Mouse (Mus musculus) lung, postnatal 0 days (tissue): ENCODE results near the gene Efcab12. TPM values are rescaled to one million over a fixed set of nuclear protein-coding genes. Genes with fewer than 3 reads are reported as not detected.

Source experiments
- ATAC-seq: fragments of 200-750 bp; cut with Nextera tagmentation; 2 replicates; pipeline ENCODE4 v1.8.0; 2017; ENCODE audit warnings: moderate library complexity
- DNase-seq: peaks from one replicate; pipeline ENCODE4 v3.0.0-alpha.2; 2016; ENCODE audit warnings: low spot score
- H3K27ac ChIP-seq: fragments of 300-500 bp; sonication (generic); 2 replicates; pipeline ENCODE4 v1.5.1; 2014; ENCODE audit warnings: antibody characterized with exemption, mild to moderate bottlenecking, low read length, mixed read lengths
- H3K27me3 ChIP-seq: fragments of 300-500 bp; sonication (generic); replicated peaks from 2 replicates; pipeline ENCODE4 v1.6.1; 2014; ENCODE audit warnings: low read length, mixed read lengths; ENCODE audit not compliant: insufficient read depth
- H3K36me3 ChIP-seq: fragments of 300-500 bp; sonication (generic); 2 replicates; pipeline ENCODE4 v1.6.1; 2014; ENCODE audit warnings: low read length, mixed read lengths; ENCODE audit not compliant: insufficient read depth
- H3K4me1 ChIP-seq: fragments of 300-500 bp; sonication (generic); 2 replicates; pipeline ENCODE4 v1.6.1; 2014; ENCODE audit warnings: antibody characterized with exemption, low read depth, low read length, mixed read lengths; ENCODE audit not compliant: insufficient read depth
- H3K4me2 ChIP-seq: fragments of 300-500 bp; sonication (generic); replicated peaks from 2 replicates; pipeline ENCODE4 v1.6.1; 2014; ENCODE audit warnings: low read depth, mild to moderate bottlenecking, low read length, moderate library complexity, mixed read lengths
- H3K4me3 ChIP-seq: fragments of 300-500 bp; sonication (generic); 2 replicates; pipeline ENCODE4 v1.5.1; 2014; ENCODE audit warnings: low read depth, low read length
- H3K9ac ChIP-seq: fragments of 300-500 bp; sonication (generic); replicated peaks from 2 replicates; pipeline ENCODE4 v1.6.1; 2014; ENCODE audit warnings: low read depth, mild to moderate bottlenecking
- H3K9me3 ChIP-seq: fragments of 300-500 bp; sonication (generic); 2 replicates; pipeline ENCODE4 v1.6.1; 2016; ENCODE audit warnings: low read length, mixed read lengths
- CTCF ChIP-seq: IDR thresholded peaks from 2 replicates; pipeline ENCODE4 v1.5.1; 2016; ENCODE audit warnings: antibody characterized with exemption, mild to moderate bottlenecking
- EP300 ChIP-seq: IDR thresholded peaks from 2 replicates; pipeline ENCODE4 v1.6.1; 2016; ENCODE audit warnings: antibody characterized with exemption, mild to moderate bottlenecking, control low read depth
- WGBS: fragments of 180-500 bp; shearing (Covaris S2); extraction: QIAGEN DNeasy Blood & Tissue Kit; methylation state at CpG from one replicate; pipeline ENCODE4 v1.1.7; 2014; 5-methylcytosine and 5-hydroxymethylcytosine counted together
- polyA plus RNA-seq: library from polyadenylated mRNA; unstranded; fragments of >200 nt; fragmentation: Nextera tagmentation; extraction: Ambion mirVana; gene quantifications from 2 replicates; pipeline ENCODE4 v1.2.1, GENCODE M21; 2015

Efcab12 gene
- polyA plus RNA-seq, result 1.5 and 2.0 TPM in 2 replicates

DNA sequence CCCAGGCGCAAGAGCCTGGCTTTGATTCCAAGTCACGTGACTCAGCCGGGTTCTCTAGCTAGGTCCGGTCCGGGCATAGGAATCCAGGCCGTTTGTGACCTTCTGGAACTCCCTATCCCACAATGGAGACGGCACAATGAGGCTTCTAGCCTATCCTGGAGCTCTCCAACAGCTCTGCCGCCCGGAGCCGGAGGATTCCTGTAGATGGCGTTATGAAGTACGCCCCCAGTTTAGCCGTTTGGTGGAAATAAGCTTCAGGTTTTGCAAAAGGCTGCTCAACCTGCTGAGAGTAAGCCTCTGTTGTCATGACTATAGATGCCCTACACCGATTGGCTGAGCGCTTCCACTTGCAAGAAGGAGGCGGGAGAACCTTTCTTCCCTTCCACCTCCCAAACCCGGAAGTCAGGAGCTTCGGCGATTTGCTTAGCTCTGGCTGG lies at the start of gene Efcab12:
Gene Efcab12, minus strand, starts transcription at position 252 of the 437 bp plus-strand sequence.
- Histone ChIP-seq H3K27ac (0 out of 2 replicates have a peak within 1 kb of the TSS, but pooled peaks have one; percentile 26), H3K4me2 (peak within 1 kb of the TSS; percentile 62), H3K9ac (peak within 1 kb of the TSS; percentile 23; the same call in 1 of the 2 replicates), H3K9me3 (no peaks in the 10 kb centered on the region), H3K4me1 (peaks cover 4% of the 10 kb centered on the region; the same call in 1 of the 2 replicates), H3K36me3 (no peaks in the 10 kb centered on the region), H3K4me3 (peak within 1 kb of the TSS; percentile 30), H3K27me3 (no peaks in the 10 kb centered on the region)
- 2% methylated on average over 19 of the region's 19 CpGs for WGBS
- peak; percentile 94 for DNase-seq
- ATAC-seq, result peak; percentile 97
- TF ChIP-seq CTCF, result no peak; the same call in 1 of the 2 replicates
- no peak for TF ChIP-seq EP300

GRCm38 (mm10) chr6:115886894-115887293 lies 48.7 kb upstream of the Efcab12 start:
- no peak overlapping the region for H3K27ac ChIP-seq
- no peak overlapping the region for H3K4me3 ChIP-seq
- 59% methylated on average over 4 of the region's 4 CpGs for WGBS
- DNase-seq, result no peak
- no peak overlapping the region for H3K4me2 ChIP-seq
- ATAC-seq, result no peak
- no peaks in the 10 kb centered on the region for H3K9me3 ChIP-seq
- H3K27me3 ChIP-seq, result no peaks in the 10 kb centered on the region
- TF ChIP-seq CTCF (no peak), EP300 (no peak)
- H3K4me1 ChIP-seq, result peaks cover 6% of the 10 kb centered on the region; the same call in 1 of the 2 replicates
- no peaks in the 10 kb centered on the region for H3K36me3 ChIP-seq
- no peak overlapping the region for H3K9ac ChIP-seq

GRCm38 (mm10) chr6:115884018-115884417 lies 45.8 kb upstream of the Efcab12 start:
- Histone ChIP-seq H3K27ac (no peak overlapping the region), H3K4me3 (no peak overlapping the region), H3K4me2 (no peak overlapping the region), H3K9me3 (no peaks in the 10 kb centered on the region), H3K27me3 (no peaks in the 10 kb centered on the region), H3K9ac (no peak overlapping the region), H3K36me3 (no peaks in the 10 kb centered on the region), H3K4me1 (no peaks in the 10 kb centered on the region)
- TF ChIP-seq CTCF (no peak), EP300 (peak; percentile 37; the same call in 1 of the 2 replicates)
- ATAC-seq (peak; percentile 45), DNase-seq (peak; percentile 40)

GRCm38 (mm10) chr6:115880751-115881150 lies 42.5 kb upstream of the Efcab12 start:
- ATAC-seq, result peak; percentile 85
- H3K4me3 ChIP-seq, result no peak overlapping the region
- 66% methylated on average over 8 of the region's 8 CpGs for WGBS
- H3K27ac ChIP-seq, result no peak overlapping the region
- H3K9ac ChIP-seq, result no peak overlapping the region
- H3K9me3 ChIP-seq, result no peaks in the 10 kb centered on the region
- peak; percentile 60 for DNase-seq
- TF ChIP-seq EP300 (peak; percentile 78), CTCF (no peak)
- H3K4me2 ChIP-seq, result no peak overlapping the region
- peaks cover 6% of the 10 kb centered on the region; the same call in 1 of the 2 replicates for H3K4me1 ChIP-seq
- no peaks in the 10 kb centered on the region for H3K27me3 ChIP-seq
- no peaks in the 10 kb centered on the region for H3K36me3 ChIP-seq

DNA sequence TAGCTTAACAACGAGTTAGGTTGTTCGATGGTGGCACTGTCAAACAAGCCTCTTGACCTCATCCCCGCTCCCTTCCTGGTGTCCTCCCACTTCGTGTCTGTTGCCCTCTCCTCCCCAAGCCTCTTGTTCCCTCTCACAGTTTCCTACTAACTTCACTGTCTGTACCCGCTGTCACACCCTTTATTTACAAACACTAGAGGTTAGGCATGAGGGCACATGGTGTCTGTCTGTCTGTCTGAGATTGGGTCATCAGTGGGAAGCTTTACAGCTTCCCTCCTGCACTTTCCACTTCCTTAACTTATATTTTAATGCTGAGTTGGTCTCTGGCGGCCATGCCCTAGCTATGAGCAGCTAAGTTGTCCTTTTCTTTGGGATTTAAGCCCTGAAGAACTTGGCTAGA lies 41.5 kb upstream of the Efcab12 start:
- no peak overlapping the region for H3K27ac ChIP-seq
- 70% methylated on average over 6 of the region's 6 CpGs for WGBS

GRCm38 (mm10) chr6:115878694-115879093 lies 40.5 kb upstream of the Efcab12 start:
- H3K4me2 ChIP-seq, result no peak overlapping the region
- WGBS, result 25% methylated on average over 6 of the region's 6 CpGs
- no peak overlapping the region for H3K4me3 ChIP-seq
- H3K36me3 ChIP-seq, result no peaks in the 10 kb centered on the region
- peak; percentile 46 for DNase-seq
- ATAC-seq, result peak; percentile 43; the same call in 1 of the 2 replicates
- no peak overlapping the region; the same call in 1 of the 2 replicates for H3K27ac ChIP-seq
- peaks cover 6% of the 10 kb centered on the region; the same call in 1 of the 2 replicates for H3K4me1 ChIP-seq
- peak; percentile 20; the same call in 1 of the 2 replicates for TF ChIP-seq EP300
- TF ChIP-seq CTCF, result no peak
- H3K9ac ChIP-seq, result no peak overlapping the region
- H3K9me3 ChIP-seq, result no peaks in the 10 kb centered on the region
- no peaks in the 10 kb centered on the region for H3K27me3 ChIP-seq

More for the DNA sequence above, 41.5 kb upstream of the Efcab12 start:
- Histone ChIP-seq H3K9ac (no peak overlapping the region), H3K4me3 (no peak overlapping the region), H3K27me3 (no peaks in the 10 kb centered on the region), H3K9me3 (no peaks in the 10 kb centered on the region), H3K36me3 (no peaks in the 10 kb centered on the region), H3K4me2 (no peak overlapping the region), H3K4me1 (peaks cover 6% of the 10 kb centered on the region; the same call in 1 of the 2 replicates)
- ATAC-seq (no peak), DNase-seq (peak; percentile 40)
- no peak for TF ChIP-seq EP300
- TF ChIP-seq CTCF, result no peak
